Mouse (Mus musculus): ENCODE measurements around the gene Tubg1. TPM values are rescaled to one million over a fixed set of nuclear protein-coding genes. Genes with fewer than 3 reads are reported as not detected.

Gene Tubg1
- 38.0 and 72.6 TPM in 2 replicates for polyA plus RNA-seq (2012; ENCODE audit: low replicate concordance)

DNA sequence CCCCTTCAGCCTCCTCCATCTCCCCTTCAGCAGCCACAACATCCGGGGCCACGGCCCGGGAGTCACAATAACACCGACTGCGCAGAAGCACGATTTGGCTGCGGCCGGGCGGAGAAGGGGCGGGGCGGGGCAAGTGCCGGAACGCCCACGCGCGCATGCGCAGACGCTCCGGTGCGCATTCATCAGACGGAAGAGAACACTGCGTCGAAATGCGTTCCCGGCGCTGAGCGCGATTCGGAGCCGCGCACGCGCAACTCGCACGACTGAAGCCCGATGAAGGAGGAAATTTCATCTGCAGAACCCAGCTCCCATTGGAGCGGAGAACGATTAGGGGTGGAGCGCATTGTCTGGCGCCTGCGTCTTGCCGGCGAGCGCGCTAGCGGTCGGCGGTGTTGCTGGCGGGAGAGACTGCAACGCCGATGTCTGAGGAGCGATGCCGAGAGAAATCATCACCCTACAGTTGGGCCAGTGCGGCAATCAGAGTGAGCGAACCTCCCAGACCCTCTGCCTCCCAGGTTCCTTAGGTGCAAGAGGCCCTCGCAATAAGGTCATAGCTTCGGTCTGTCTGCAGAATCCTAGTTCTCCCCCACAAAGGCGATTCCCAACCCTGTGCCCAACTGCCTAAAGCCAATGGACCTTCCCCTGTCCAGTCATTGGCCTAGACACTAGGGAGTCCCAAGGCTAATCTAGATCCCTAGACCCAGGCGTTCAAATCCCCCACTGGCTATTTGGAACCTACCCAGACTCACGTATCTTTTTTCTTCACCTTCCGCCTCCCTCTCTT, at the start of gene Tubg1, which contains the start of gene Retreg3:
TSS of gene Tubg1 (plus strand) at position 178 of the 784 bp plus-strand sequence.
TSS of gene Retreg3 (minus strand) at position 133 of the 784 bp plus-strand sequence.

DNA sequence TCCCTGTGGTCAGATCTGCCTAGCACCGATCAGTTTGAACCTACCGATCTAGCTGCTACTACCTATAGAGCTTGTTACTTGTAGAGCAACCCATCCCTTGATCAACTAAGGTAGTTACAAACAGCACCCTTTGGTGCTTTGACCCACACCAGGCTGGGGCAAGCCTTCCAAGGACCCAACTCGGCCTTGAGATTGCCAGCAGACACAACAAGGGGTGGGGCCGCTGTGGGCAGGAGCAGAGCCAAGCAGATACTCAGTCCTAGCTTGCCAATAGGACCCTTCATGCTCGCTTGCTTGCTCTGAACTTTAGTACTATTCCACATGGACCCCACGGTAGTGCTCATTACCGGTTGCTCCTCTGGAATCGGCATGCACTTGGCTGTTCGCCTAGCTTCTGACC, 41.6 kb upstream of the Tubg1 start, which contains the start of gene Hsd17b1:
TSS of gene Hsd17b1 (plus strand) at position 291 of the 400 bp plus-strand sequence.

DNA sequence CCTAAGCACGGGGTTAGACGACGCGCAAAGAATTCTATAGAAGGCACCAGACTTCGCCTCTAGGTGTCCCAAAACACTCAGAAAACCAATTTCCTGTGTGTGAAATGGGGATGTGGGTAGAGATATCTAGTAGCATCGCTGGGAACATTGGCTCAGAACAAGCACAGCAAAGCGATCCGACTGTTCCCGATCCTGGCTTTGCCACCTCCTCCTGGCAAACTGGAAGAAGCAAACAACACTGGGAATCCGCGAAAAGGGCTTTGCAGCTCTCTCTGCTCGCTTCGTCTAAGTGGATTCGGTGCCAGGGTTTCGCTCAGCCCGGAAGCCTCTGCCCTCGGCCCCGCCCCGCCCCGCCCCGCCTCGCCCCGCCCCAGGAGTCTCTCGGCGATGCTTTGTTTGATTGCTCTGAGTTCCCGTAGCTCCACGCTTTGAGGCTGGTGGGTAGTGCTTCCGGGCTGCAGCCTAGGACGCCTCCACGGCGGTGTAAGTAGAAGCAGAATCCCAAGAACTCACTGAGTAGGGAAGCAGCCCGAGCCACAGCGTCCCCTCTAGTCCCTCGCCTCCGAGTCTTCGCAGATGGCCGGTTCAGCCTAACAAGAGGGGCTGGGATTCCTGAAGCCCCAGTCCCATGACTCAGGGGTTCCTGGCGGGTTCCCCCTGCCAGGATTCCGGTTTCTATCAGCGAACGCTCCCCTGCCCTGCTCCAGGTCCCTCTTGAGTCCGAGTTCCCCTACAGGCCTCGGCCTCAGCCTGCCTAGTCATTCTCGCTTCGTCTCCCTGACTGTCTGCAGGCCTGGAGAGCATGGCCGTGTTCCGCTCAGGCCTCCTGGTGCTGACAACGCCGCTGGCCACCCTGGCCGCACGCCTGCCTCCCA, 37.3 kb upstream of the Tubg1 start, which contains the start of gene Coasy:
TSS of gene Coasy (plus strand) at position 358 of the 875 bp plus-strand sequence.

DNA sequence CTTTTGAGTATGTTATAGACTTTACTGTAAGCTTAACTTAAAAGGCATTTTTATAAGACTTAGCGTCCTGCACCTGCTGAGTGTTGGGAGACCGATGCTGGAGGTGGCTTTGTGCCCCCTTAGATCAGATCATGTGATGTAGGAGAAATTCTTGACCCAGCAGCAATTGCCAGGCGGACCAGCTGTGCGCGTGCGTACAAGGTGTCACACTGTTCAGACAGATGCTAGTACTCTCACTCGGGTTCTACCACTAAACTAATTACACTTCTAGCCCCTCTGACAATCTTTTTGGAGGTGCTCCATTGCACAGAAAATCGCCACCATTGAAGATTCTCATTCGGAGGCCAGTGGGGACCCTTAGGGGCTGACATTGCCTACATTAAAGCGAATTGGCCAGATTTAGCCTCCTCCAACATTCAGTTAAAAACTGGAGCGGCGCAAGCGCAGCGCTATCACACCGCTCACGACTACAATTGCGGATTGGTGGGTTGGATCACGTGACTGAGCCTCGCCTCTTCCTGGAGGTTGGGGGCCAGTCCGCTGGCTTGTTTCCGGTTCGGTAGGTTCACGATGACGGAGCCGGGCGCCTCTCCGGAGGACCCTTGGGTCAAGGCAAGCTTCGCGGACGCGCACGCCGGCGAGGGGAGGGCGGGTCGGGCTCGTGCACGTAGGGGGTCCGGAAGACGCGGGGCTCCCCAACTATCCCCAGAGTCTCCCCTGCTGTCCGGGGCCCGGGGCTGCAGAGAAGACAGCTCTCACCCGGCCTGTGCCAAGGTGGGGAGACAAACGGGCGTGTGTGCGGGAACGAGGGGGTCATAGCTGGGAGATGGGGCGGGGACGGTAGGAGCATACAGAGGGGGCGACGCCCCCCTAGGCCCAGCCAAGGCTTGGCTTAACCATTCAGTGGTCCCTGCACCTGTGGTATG, 32.7 kb upstream of the Tubg1 start, which contains the start of gene Mlx:
TSS of gene Mlx (plus strand) at position 522 of the 926 bp plus-strand sequence.

DNA sequence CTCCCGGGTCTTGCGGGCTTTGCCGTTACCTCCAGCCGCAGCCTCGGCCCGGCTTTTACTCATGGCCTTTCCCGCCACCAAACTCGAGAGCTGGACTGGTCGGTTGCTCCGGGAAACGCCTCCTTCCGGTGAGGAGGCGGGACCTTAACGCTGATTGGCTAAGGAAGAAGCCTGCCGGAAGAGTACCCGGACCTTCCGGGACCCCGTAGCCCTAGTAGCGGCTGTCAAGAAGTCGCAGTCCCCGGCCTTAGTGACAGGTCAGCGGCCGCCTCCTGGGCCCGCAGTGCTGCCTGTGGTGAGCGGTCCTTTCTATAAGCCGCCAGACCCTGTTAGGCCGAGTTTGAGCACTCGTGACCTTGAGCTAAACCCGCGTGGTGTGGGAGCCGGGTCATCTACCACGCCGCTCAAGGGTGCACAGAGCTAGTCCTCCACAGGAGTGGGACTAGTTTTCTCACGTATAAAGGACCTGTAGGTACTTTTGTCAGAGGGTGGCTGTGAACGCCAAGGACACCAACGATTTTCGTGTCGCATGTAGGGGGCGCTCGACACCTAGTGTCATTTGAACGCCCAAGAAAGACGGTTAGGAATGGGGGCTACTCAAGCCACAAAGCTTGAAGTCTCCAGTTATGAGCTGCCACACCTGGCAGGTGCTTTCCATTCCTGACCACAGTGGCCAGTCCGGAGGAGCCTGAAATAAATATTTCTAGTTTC, 24.3 kb upstream of the Tubg1 start, which contains the start of gene Psmc3ip:
TSS of gene Psmc3ip (minus strand) at position 123 of the 711 bp plus-strand sequence.

DNA sequence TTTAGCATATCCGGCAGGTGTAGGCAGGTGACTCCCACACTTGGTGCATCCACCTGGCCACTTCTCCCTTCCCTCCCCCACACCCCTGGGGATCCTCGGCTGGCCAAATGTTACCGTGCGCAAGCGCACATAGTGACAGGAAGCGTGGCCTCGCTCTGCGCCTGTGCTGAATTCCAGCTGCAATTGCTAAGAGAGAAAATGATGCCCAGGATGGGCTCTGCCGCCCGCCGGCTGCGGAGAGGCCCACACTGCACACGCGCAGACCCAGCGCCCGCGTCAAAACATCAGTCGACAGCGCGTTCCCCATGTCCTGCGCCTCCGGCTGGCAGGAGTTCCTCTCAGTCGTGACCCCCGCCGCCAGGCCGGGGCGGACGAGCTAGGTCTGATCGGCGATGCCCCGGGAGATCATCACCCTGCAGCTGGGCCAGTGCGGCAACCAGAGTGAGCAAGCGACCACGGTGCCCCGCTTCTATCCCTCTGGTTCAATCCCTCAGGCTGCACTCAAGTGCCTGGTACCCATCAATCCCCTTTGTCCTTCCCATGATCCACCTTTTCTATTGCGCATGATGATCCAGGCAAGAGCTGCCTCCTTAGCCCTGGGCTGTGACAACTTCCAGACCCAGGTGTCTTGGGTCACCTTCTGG, 36.1 kb downstream of the Tubg1 start, which contains the start of gene Tubg2:
TSS of gene Tubg2 (plus strand) at position 180 of the 644 bp plus-strand sequence.

DNA sequence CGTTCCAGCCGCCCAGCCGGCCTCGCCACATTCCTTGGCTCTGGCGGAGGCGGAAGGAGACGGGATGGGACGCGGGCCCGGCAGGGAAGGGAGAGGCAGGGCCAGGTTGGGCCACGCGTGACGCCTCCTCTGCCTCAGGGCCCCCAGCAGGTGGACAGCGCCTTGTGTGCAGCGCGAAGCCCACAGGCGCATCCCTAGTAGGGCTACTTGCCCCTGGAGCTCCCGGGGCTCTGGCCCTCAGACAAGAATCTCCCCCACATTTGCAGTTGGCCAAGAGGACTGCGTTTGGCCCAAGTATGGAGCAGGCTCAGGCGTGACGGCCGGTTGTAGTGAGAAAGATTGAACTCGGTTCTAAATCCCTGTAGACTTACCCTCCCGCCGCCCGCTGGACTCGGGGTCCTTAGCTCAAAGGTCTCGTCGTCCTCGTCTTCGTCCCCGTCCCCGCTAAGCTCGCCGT, 50.6 kb downstream of the Tubg1 start, which contains the start of gene Cntnap1:
TSS of gene Cntnap1 (plus strand) at position 170 of the 457 bp plus-strand sequence.

DNA sequence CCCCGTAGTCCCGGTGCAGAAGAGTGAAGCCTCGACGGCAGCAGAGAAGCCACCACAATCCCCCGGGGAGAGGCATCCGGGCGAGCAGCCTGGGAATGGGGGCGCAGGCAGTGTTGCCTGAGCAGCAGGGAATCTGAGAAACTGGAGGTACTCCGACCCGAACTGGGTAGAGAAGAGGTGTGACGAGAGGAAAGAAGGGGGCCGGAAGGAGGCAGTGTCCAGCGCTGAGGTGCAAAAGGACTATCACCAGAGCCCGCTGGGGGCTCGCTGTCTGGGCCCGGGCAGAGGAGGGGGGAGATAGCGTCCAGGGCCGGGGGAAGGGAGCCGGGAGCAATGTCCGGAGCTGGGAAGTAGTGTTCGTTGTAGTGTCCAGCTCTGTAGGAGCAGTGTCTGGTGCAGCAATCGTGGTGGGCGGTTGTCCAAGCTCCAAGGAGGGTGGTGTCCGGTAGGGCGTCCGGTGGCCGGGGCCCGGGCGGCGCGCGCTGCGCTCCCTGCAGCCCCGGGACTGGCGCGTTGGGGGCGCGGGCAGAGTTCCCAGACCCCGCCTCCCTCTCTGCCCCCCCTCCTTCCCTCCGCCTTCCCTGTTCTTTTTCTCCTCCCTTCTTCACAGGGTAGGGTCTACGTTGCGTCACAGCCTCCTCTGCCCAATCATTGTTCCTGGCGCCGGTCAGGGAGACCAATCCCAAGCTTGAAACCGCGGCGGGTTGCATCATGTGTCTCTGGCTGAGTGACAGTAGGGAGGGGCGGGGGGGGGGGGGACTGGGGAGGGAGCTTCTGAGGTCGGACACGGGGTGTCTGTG, 51.3 kb downstream of the Tubg1 start, which contains the start of gene Plekhh3:
TSS of gene Plekhh3 (minus strand) at position 541 of the 800 bp plus-strand sequence.

DNA sequence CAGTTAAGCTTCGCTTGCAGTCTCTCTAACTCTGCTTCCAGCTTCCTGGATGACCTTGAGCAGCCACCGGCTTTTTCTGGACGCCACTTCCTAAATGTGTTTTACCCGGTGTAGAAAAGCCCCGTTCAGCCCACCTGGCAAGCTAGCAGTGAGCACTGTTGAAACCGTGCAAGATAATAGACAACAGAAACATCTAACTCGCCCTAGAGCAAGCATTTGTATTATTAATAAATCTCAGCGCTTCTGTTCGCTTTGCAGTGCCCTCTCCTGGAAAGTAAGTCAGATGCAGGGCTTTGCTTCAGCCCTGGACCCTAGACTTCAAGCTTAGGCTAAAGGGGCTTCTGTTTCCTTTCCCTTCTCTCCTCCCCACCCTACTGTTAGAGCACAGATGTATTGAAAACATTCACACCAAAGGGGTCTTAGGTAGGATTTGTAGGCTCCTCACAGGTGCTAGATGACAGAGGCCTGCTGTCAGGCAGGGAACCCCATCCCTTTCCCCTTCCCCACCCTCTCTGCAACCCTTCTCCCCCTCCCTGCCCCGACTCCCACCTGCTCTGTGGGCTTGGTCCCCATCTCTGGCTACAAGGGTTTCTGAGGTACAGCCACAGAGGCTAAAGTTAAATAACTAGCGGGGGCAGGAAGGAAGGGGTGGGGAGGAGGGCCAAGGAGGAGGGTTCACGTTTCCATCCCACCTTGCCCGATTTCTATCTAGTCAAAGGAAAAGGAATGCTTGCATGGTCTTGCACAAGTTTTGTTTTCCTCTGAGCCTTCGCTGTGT, 55.3 kb downstream of the Tubg1 start, which contains the start of gene Ccr10:
TSS of gene Ccr10 (minus strand) at position 593 of the 778 bp plus-strand sequence.

Other genes with a start within 250 kb of the Tubg1 start
- 79.6 and 120 TPM in 2 replicates for gene Stat3, start 180.4 kb upstream of the Tubg1 start, polyA plus RNA-seq (2012; ENCODE audit: low replicate concordance)
- 0.99 and 2.9 TPM in 2 replicates for gene Cavin1, start 149.1 kb upstream of the Tubg1 start, polyA plus RNA-seq (2012; ENCODE audit: low replicate concordance)
- gene Atp6v0a1, start 110.5 kb upstream of the Tubg1 start, polyA plus RNA-seq (2012; ENCODE audit: low replicate concordance) = 44.2 and 52.4 TPM in 2 replicates
- 14.9 and 32.1 TPM in 2 replicates for gene Naglu, start 49.9 kb upstream of the Tubg1 start, polyA plus RNA-seq (2012; ENCODE audit: low replicate concordance)
- 2.1 and 2.3 TPM in 2 replicates for gene Hsd17b1, start 41.5 kb upstream of the Tubg1 start, polyA plus RNA-seq (2012; ENCODE audit: low replicate concordance)
- 20.7 and 25.1 TPM in 2 replicates for gene Coasy, start 37.4 kb upstream of the Tubg1 start, polyA plus RNA-seq (2012; ENCODE audit: low replicate concordance)
- gene Mlx, start 32.7 kb upstream of the Tubg1 start, polyA plus RNA-seq (2012; ENCODE audit: low replicate concordance) = 17.8 and 27.4 TPM in 2 replicates
- 4.1 and 8.0 TPM in 2 replicates for gene Psmc3ip, start 24.5 kb upstream of the Tubg1 start, polyA plus RNA-seq (2012; ENCODE audit: low replicate concordance)
- gene Retreg3, start within 50 bp of the Tubg1 start, polyA plus RNA-seq (2012; ENCODE audit: low replicate concordance) = 20.0 and 29.0 TPM in 2 replicates
- gene Tubg2, start 36.0 kb downstream of the Tubg1 start, polyA plus RNA-seq (2012; ENCODE audit: low replicate concordance) = 9.0 and 11.8 TPM in 2 replicates
- gene Cntnap1, start 50.6 kb downstream of the Tubg1 start, polyA plus RNA-seq (2012; ENCODE audit: low replicate concordance) = 0.79 and 2.3 TPM in 2 replicates
- 4.4 and 26.2 TPM in 2 replicates for gene Plekhh3, start 51.4 kb downstream of the Tubg1 start, polyA plus RNA-seq (2012; ENCODE audit: low replicate concordance)
- gene Ccr10, start 55.5 kb downstream of the Tubg1 start, polyA plus RNA-seq (2012; ENCODE audit: low replicate concordance) = 3.1 and 8.7 TPM in 2 replicates
- gene Ezh1, start 106.5 kb downstream of the Tubg1 start, polyA plus RNA-seq (2012; ENCODE audit: low replicate concordance) = 7.0 and 17.6 TPM in 2 replicates
- gene Ramp2, start 126.1 kb downstream of the Tubg1 start, polyA plus RNA-seq (2012; ENCODE audit: low replicate concordance) = 0.96 and 3.7 TPM in 2 replicates
- 96.8 and 109 TPM in 2 replicates for gene Vps25, start 133.8 kb downstream of the Tubg1 start, polyA plus RNA-seq (2012; ENCODE audit: low replicate concordance)
- gene Wnk4, start 140.6 kb downstream of the Tubg1 start, polyA plus RNA-seq (2012; ENCODE audit: low replicate concordance) = 0.94 and 2.2 TPM in 2 replicates
- gene Cntd1, start 159.1 kb downstream of the Tubg1 start, polyA plus RNA-seq (2012; ENCODE audit: low replicate concordance) = 0.11 TPM in 1 of 2 replicates, not detected in the other
- gene Coa3, start 159.2 kb downstream of the Tubg1 start, polyA plus RNA-seq (2012; ENCODE audit: low replicate concordance) = 3.3 and 26.9 TPM in 2 replicates
- gene Becn1, start 182.3 kb downstream of the Tubg1 start, polyA plus RNA-seq (2012; ENCODE audit: low replicate concordance) = 108 and 173 TPM in 2 replicates
- gene Psme3, start 196.3 kb downstream of the Tubg1 start, polyA plus RNA-seq (2012; ENCODE audit: low replicate concordance) = 39.0 and 47.2 TPM in 2 replicates
- gene Aoc2, start 205.1 kb downstream of the Tubg1 start, polyA plus RNA-seq (2012; ENCODE audit: low replicate concordance) = 7.3 and 9.0 TPM in 2 replicates
- gene Aoc3, start 210.7 kb downstream of the Tubg1 start, polyA plus RNA-seq (2012; ENCODE audit: low replicate concordance) = 0.10 and 0.11 TPM in 2 replicates
- not detected in 2 replicates for gene G6pc, start 247.6 kb downstream of the Tubg1 start, polyA plus RNA-seq (2012; ENCODE audit: low replicate concordance)